Mouse (Mus musculus) testis, adult 2 months (tissue): ENCODE data around the gene Insm2.

Source experiments
- CTCF ChIP-seq: fragments of 200-500 bp; IDR thresholded peaks from 2 replicates; pipeline ENCODE4 v1.5.1; 2012; ENCODE audit warnings: low read depth, mild to moderate bottlenecking, inconsistent platforms, low read length, moderate library complexity; ENCODE audit not compliant: control insufficient read depth, insufficient read depth, insufficient replicate concordance
- POLR2A ChIP-seq: fragments of 200-500 bp; IDR thresholded peaks from 2 replicates; pipeline ENCODE4 v1.6.1; 2012; ENCODE audit warnings: low read depth, mild to moderate bottlenecking, inconsistent platforms, low read length, moderate library complexity; ENCODE audit not compliant: control insufficient read depth

GRCm38 (mm10) chr12:55622615-55623245 lies 23.5 kb downstream of the Insm2 start:
- TF ChIP-seq POLR2A (no peak), CTCF (no peak)
